Mouse (Mus musculus) bone marrow, adult 2 months (tissue): ENCODE results near the gene 2010003K11Rik.

Experiments
- CTCF ChIP-seq: fragments of 200-500 bp; IDR thresholded peaks from 2 replicates; pipeline ENCODE4 v1.5.1; 2011; ENCODE audit warnings: low read length, control low read depth; ENCODE audit not compliant: control insufficient read depth, insufficient read depth
- POLR2A ChIP-seq: fragments of 200-500 bp; IDR thresholded peaks from 2 replicates; pipeline ENCODE4 v1.6.1; 2011; ENCODE audit warnings: low read depth, mild to moderate bottlenecking, control low read depth, low read length, borderline replicate concordance; ENCODE audit not compliant: control insufficient read depth

DNA sequence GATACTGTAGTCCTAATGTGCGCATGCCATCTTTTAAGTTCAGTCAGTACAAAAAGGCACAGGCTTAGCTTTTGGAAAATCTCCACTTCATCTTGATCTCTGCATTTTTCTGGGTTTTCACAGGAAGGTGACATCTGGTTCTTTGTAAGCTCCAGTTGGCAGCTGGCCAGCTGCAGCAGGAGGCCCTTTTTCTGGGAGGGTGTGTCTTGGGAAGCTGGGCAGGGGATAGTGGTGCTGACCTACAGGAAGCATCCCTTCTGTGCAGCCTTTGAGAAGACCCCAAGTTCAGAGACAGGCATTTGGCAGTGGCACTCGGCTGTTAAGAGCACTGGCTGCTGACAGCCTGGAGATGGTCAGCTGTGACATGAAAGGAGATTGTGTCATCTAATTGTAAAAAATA lies 17.4 kb upstream of the 2010003K11Rik start:
- TF ChIP-seq POLR2A (no peak), CTCF (no peak)
